Mouse (Mus musculus) ES-E14 (cell line): Measurements from ENCODE around the gene Prg4. TPM values are rescaled to one million over a fixed set of nuclear protein-coding genes. Genes with fewer than 3 reads are reported as not detected.

Experiments
- DNase-seq: peaks from one replicate; pipeline ENCODE4 v3.0.0-alpha.2; 2013; ENCODE audit warnings: low read depth, low spot score
- H3K27ac ChIP-seq: 2 replicates; pipeline ENCODE4 v1.5.1; 2012; ENCODE audit warnings: low read depth, mild to moderate bottlenecking, low read length, moderate library complexity, mixed read lengths; ENCODE audit not compliant: poor library complexity, insufficient read depth, severe bottlenecking
- H3K36me3 ChIP-seq: 2 replicates; pipeline ENCODE4 v1.6.1; 2012; ENCODE audit warnings: mild to moderate bottlenecking, low read length, moderate library complexity, mixed read lengths; ENCODE audit not compliant: control insufficient read depth, poor library complexity, insufficient read depth, severe bottlenecking
- H3K4me1 ChIP-seq, 2 experiments: fragments of 150-350 bp in 1 of 2; sonication (generic) in 1 of 2; 2 replicates each; pipeline ENCODE4 v1.6.1; 2012; ENCODE audit warnings: low read length in 2 of 2, mild to moderate bottlenecking in 1 of 2, mixed read lengths in 1 of 2; ENCODE audit not compliant: control insufficient read depth in 2 of 2, insufficient read depth in 2 of 2, poor library complexity in 1 of 2
- H3K4me3 ChIP-seq, 2 experiments: fragments of 150-350 bp in 1 of 2; sonication (generic) in 1 of 2; 2 replicates each; pipeline ENCODE4 v1.5.1; 2012; ENCODE audit warnings: low read length in 2 of 2, low read depth in 1 of 2, mild to moderate bottlenecking in 1 of 2, mixed read lengths in 1 of 2; ENCODE audit not compliant: insufficient read depth in 1 of 2, poor library complexity in 1 of 2, severe bottlenecking in 1 of 2
- H3K9ac ChIP-seq: 2 replicates; pipeline ENCODE4 v1.6.1; 2012; ENCODE audit warnings: low read depth, mild to moderate bottlenecking, low read length, mixed read lengths; ENCODE audit not compliant: poor library complexity, insufficient read depth, severe bottlenecking
- H3K9me3 ChIP-seq: fragments of 150-350 bp; sonication (generic); 2 replicates; pipeline ENCODE4 v1.6.1; 2012; ENCODE audit warnings: low read depth, mild to moderate bottlenecking, low read length; ENCODE audit not compliant: control insufficient read depth, insufficient read depth
- CHD2 ChIP-seq: IDR thresholded peaks from 2 replicates; pipeline ENCODE4 v1.6.1; 2014; ENCODE audit warnings: mild to moderate bottlenecking, low read depth, low read length, inconsistent platforms
- HCFC1 ChIP-seq: IDR thresholded peaks from 2 replicates; pipeline ENCODE4 v1.6.1; 2012; ENCODE audit warnings: low read length, inconsistent platforms, borderline replicate concordance; ENCODE audit not compliant: insufficient read depth
- MAFK ChIP-seq: IDR thresholded peaks from 2 replicates; pipeline ENCODE4 v1.6.1; 2014; ENCODE audit warnings: mild to moderate bottlenecking, low read depth, low read length, inconsistent platforms; ENCODE audit not compliant: insufficient read depth
- ZC3H11A ChIP-seq: IDR thresholded peaks from 2 replicates; pipeline ENCODE4 v1.6.1; 2012; ENCODE audit warnings: low read depth, mild to moderate bottlenecking, inconsistent platforms, low read length, borderline replicate concordance
- ZNF384 ChIP-seq: IDR thresholded peaks from 2 replicates; pipeline ENCODE4 v1.6.1; 2012; ENCODE audit warnings: low read depth, low read length, inconsistent platforms
- in situ Hi-C, 2 experiments: fragments of 600-800 bp; cut with MboI; formaldehyde crosslinking; loops; one replicate each; pipeline ENCODE4 v1.15.1; 2025; ENCODE audit warnings: low sequenced_read_pairs in 2 of 2, inconsistent platforms in 1 of 2; ENCODE audit not compliant: unreplicated experiment in 2 of 2
- total RNA-seq: library from RNA; depleted of rRNA; stranded (reverse); fragments of 300-350 nt; gene quantifications from 2 replicates; pipeline ENCODE4 v1.2.3, GENCODE M21; 2012

The Prg4 gene
- total RNA-seq, 1 experiment: 0.22 TPM

- H3K36me3 ChIP-seq: no peaks in the 10 kb centered on the region
- no peak overlapping the region for H3K4me3 ChIP-seq
- in situ Hi-C loops: no loop called here
- no peak for TF ChIP-seq CHD2
- TF ChIP-seq ZNF384: no peak
- TF ChIP-seq ZC3H11A: 0 out of 2 replicates have a peak, but pooled peaks have one; percentile 18
- TF ChIP-seq MAFK: peak; percentile 80
- no peak for TF ChIP-seq HCFC1
- no peaks in the 10 kb centered on the region for H3K9me3 ChIP-seq
- no peak overlapping the region for H3K9ac ChIP-seq
- no peak overlapping the region for H3K27ac ChIP-seq
- no peak for DNase-seq
- H3K4me1 ChIP-seq: no peaks in the 10 kb centered on the region; a peak in 1 of 4 replicates
Measured at GRCm38 (mm10) chr1:150497690-150498089, 31.7 kb upstream of the Prg4 start.

GRCm38 (mm10) chr1:150496626-150497302, 30.8 kb upstream of the Prg4 start:
- in situ Hi-C loops: no loop called here
- Histone ChIP-seq H3K4me1 (no peaks in the 10 kb centered on the region; a peak in 1 of 4 replicates), H3K9ac (no peak overlapping the region), H3K27ac (peak overlapping the region; percentile 31; the same call in 1 of the 2 replicates), H3K9me3 (no peaks in the 10 kb centered on the region), H3K36me3 (no peaks in the 10 kb centered on the region), H3K4me3 (no peak overlapping the region)
- peak; percentile 65 for DNase-seq
- TF ChIP-seq CHD2 (no peak), MAFK (no peak), ZNF384 (no peak), HCFC1 (no peak), ZC3H11A (no peak)

GRCm38 (mm10) chr1:150489148-150489547, 23.2 kb upstream of the Prg4 start:
- no peaks in the 10 kb centered on the region for H3K4me1 ChIP-seq
- no peaks in the 10 kb centered on the region for H3K36me3 ChIP-seq
- in situ Hi-C loops: no loop called here
- no peak overlapping the region for H3K27ac ChIP-seq
- H3K9me3 ChIP-seq: no peaks in the 10 kb centered on the region
- H3K4me3 ChIP-seq: no peak overlapping the region
- TF ChIP-seq ZC3H11A (no peak), CHD2 (no peak), HCFC1 (no peak), ZNF384 (no peak), MAFK (no peak)
- H3K9ac ChIP-seq: no peak overlapping the region
- no peak for DNase-seq

GRCm38 (mm10) chr1:150480674-150481073, 14.7 kb upstream of the Prg4 start:
- no peaks in the 10 kb centered on the region for H3K9me3 ChIP-seq
- no peaks in the 10 kb centered on the region for H3K36me3 ChIP-seq
- no peaks in the 10 kb centered on the region for H3K4me1 ChIP-seq
- H3K27ac ChIP-seq: no peak overlapping the region
- no peak overlapping the region for H3K4me3 ChIP-seq
- TF ChIP-seq CHD2: no peak
- TF ChIP-seq HCFC1: no peak
- no peak for TF ChIP-seq MAFK
- TF ChIP-seq ZNF384: no peak
- TF ChIP-seq ZC3H11A: no peak
- no peak overlapping the region for H3K9ac ChIP-seq
- in situ Hi-C loops: no loop called here
- DNase-seq: no peak
